Mouse (Mus musculus) MEL (cell line): ENCODE data around the gene Ano3. TPM values are rescaled to one million over a fixed set of nuclear protein-coding genes. Genes with fewer than 3 reads are reported as not detected.

Source experiments
- DNase-seq: peaks from one replicate; pipeline ENCODE4 v3.0.0; 2011; ENCODE audit warnings: low read depth, low spot score
- H3K27ac ChIP-seq: 2 replicates; pipeline ENCODE4 v1.5.1; 2012; ENCODE audit warnings: low read depth, mild to moderate bottlenecking, control low read depth, low read length, moderate library complexity; ENCODE audit not compliant: control insufficient read depth
- H3K27me3 ChIP-seq, 2 experiments: fragments of 150-350 bp in 1 of 2; sonication (generic) in 1 of 2; 2 replicates each; pipeline ENCODE4 v1.6.1; 2012; ENCODE audit warnings: low read length in 2 of 2, mild to moderate bottlenecking in 2 of 2, improper control_type of control experiment in 1 of 2, moderate library complexity in 1 of 2; ENCODE audit not compliant: insufficient read depth in 2 of 2, control insufficient read depth in 1 of 2
- H3K36me3 ChIP-seq, 2 experiments: 2 replicates each; pipeline ENCODE4 v1.6.1; 2012 to 2014; ENCODE audit warnings: low read length in 2 of 2, improper control_type of control experiment in 1 of 2, inconsistent platforms in 1 of 2, mild to moderate bottlenecking in 1 of 2; ENCODE audit not compliant: insufficient read depth in 2 of 2, control insufficient read depth in 1 of 2
- H3K4me1 ChIP-seq, 2 experiments: fragments of 150-350 bp in 1 of 2; sonication (generic) in 1 of 2; 2 replicates each; pipeline ENCODE4 v1.6.1; 2012; ENCODE audit warnings: low read length in 2 of 2, improper control_type of control experiment in 1 of 2, mild to moderate bottlenecking in 1 of 2; ENCODE audit not compliant: insufficient read depth in 2 of 2, control insufficient read depth in 1 of 2
- H3K4me3 ChIP-seq, 2 experiments: fragments of 150-350 bp in 1 of 2; sonication (generic) in 1 of 2; 2 replicates each; pipeline ENCODE4 v1.5.1; 2012; ENCODE audit warnings: low read depth in 2 of 2, low read length in 2 of 2, mild to moderate bottlenecking in 2 of 2, moderate library complexity in 2 of 2, control low read depth in 1 of 2, improper control_type of control experiment in 1 of 2; ENCODE audit not compliant: control insufficient read depth in 1 of 2, insufficient read depth in 1 of 2
- H3K79me2 ChIP-seq: 2 replicates; pipeline ENCODE4 v1.6.1; 2012; ENCODE audit warnings: mild to moderate bottlenecking, low read length, moderate library complexity; ENCODE audit not compliant: control insufficient read depth, poor library complexity, insufficient read depth
- H3K9ac ChIP-seq: 2 replicates; pipeline ENCODE4 v1.6.1; 2012; ENCODE audit warnings: low read depth, mild to moderate bottlenecking, control low read depth, low read length, moderate library complexity; ENCODE audit not compliant: control insufficient read depth, poor library complexity, severe bottlenecking
- H3K9me3 ChIP-seq: fragments of 150-350 bp; sonication (generic); replicated peaks from 2 replicates; pipeline ENCODE4 v1.6.1; 2012; ENCODE audit warnings: mild to moderate bottlenecking, low read length, improper control_type of control experiment, moderate library complexity; ENCODE audit not compliant: insufficient read depth
- BHLHE40 ChIP-seq: IDR thresholded peaks from 2 replicates; pipeline ENCODE4 v1.6.1; 2012; ENCODE audit warnings: low read depth, mild to moderate bottlenecking, inconsistent platforms, low read length, improper control_type of control experiment, borderline replicate concordance
- CHD1 ChIP-seq: IDR thresholded peaks from 2 replicates; pipeline ENCODE4 v1.6.1; 2012; ENCODE audit warnings: low read depth, mild to moderate bottlenecking, inconsistent platforms, low read length, improper control_type of control experiment
- E2F4 ChIP-seq: IDR thresholded peaks from 2 replicates; pipeline ENCODE4 v1.6.1; 2011; ENCODE audit warnings: low read depth, low read length, improper control_type of control experiment, borderline replicate concordance
- ELF1 ChIP-seq: IDR thresholded peaks from 2 replicates; pipeline ENCODE4 v1.6.1; 2014; ENCODE audit warnings: low read depth, mild to moderate bottlenecking, inconsistent platforms, low read length, improper control_type of control experiment, moderate library complexity
- GABPA ChIP-seq: IDR thresholded peaks from 2 replicates; pipeline ENCODE4 v1.6.1; 2012; ENCODE audit warnings: low read depth, mild to moderate bottlenecking, inconsistent platforms, low read length, improper control_type of control experiment, moderate library complexity
- GATA1 ChIP-seq: IDR thresholded peaks from 2 replicates; pipeline ENCODE4 v1.6.1; 2011; ENCODE audit warnings: low read depth, low read length, improper control_type of control experiment
- JUND ChIP-seq: IDR thresholded peaks from 2 replicates; pipeline ENCODE4 v1.6.1; 2011; ENCODE audit warnings: low read depth, mild to moderate bottlenecking, improper control_type of control experiment, low read length
- KAT2A ChIP-seq: conservative IDR thresholded peaks from 2 replicates; pipeline ENCODE4 v1.6.1; 2012; ENCODE audit warnings: low read depth, low read length, improper control_type of control experiment, inconsistent platforms
- MAX ChIP-seq: IDR thresholded peaks from 2 replicates; pipeline ENCODE4 v1.6.1; 2011; ENCODE audit warnings: low read length, improper control_type of control experiment
- MEF2A ChIP-seq: IDR thresholded peaks from 2 replicates; pipeline ENCODE4 v1.6.1; 2014; ENCODE audit warnings: low read depth, mild to moderate bottlenecking, inconsistent platforms, low read length, improper control_type of control experiment; ENCODE audit not compliant: poor library complexity, insufficient replicate concordance, severe bottlenecking; ENCODE audit errors: extremely low read depth
- MYC ChIP-seq: IDR thresholded peaks from 2 replicates; pipeline ENCODE4 v1.6.1; 2011; ENCODE audit warnings: low read depth, mild to moderate bottlenecking, low read length, improper control_type of control experiment, moderate library complexity
- NELFE ChIP-seq: IDR thresholded peaks from 2 replicates; pipeline ENCODE4 v1.6.1; 2011; ENCODE audit warnings: low read depth, low read length, improper control_type of control experiment
- POLR2A ChIP-seq, 2 experiments: IDR thresholded peaks; 2 replicates each; pipeline ENCODE4 v1.6.1; 2011 to 2012; ENCODE audit warnings: low read length in 2 of 2, mild to moderate bottlenecking in 2 of 2, control low read depth in 1 of 2, improper control_type of control experiment in 1 of 2, low read depth in 1 of 2, moderate library complexity in 1 of 2; ENCODE audit not compliant: control insufficient read depth in 1 of 2, insufficient read depth in 1 of 2, poor library complexity in 1 of 2
- POLR2AphosphoS2 ChIP-seq: IDR thresholded peaks from 2 replicates; pipeline ENCODE4 v1.6.1; 2011; ENCODE audit warnings: low read length, improper control_type of control experiment
- RAD21 ChIP-seq: IDR thresholded peaks from 2 replicates; pipeline ENCODE4 v1.6.1; 2011; ENCODE audit warnings: mild to moderate bottlenecking, low read depth, low read length, improper control_type of control experiment
- SIN3A ChIP-seq: IDR thresholded peaks from 2 replicates; pipeline ENCODE4 v1.6.1; 2012; ENCODE audit warnings: low read length, improper control_type of control experiment, inconsistent platforms
- SMC3 ChIP-seq: IDR thresholded peaks from 2 replicates; pipeline ENCODE4 v1.6.1; 2011; ENCODE audit warnings: low read depth, low read length, improper control_type of control experiment
- USF1 ChIP-seq: IDR thresholded peaks from 2 replicates; pipeline ENCODE4 v1.6.1; 2014; ENCODE audit warnings: low read depth, mild to moderate bottlenecking, inconsistent platforms, low read length, improper control_type of control experiment, moderate library complexity
- ZC3H11A ChIP-seq: IDR thresholded peaks from 2 replicates; pipeline ENCODE4 v1.6.1; 2012; ENCODE audit warnings: low read depth, mild to moderate bottlenecking, inconsistent platforms, low read length, improper control_type of control experiment
- ZNF384 ChIP-seq: IDR thresholded peaks from 2 replicates; pipeline ENCODE4 v1.6.1; 2012; ENCODE audit warnings: low read depth, mild to moderate bottlenecking, inconsistent platforms, low read length, improper control_type of control experiment
- polyA plus RNA-seq, 2 experiments: library from polyadenylated mRNA; stranded (reverse) in 1 of 2; unstranded in 1 of 2; fragments of >175 nt in 1 of 2; fragments of >200 nt in 1 of 2; gene quantifications; 2 replicates each; pipeline versions ENCODE4 v1.2.1 to v1.2.4; 2012; ENCODE audit warnings: low replicate concordance in 2 of 2, low read depth in 1 of 2; ENCODE audit not compliant: insufficient read length in 2 of 2, insufficient read depth in 1 of 2, missing spikeins in 1 of 2
- total RNA-seq: library from RNA; depleted of rRNA; stranded (reverse); fragments of 300-350 nt; gene quantifications from 2 replicates; pipeline ENCODE4 v1.2.3, GENCODE M21; 2012

The Ano3 gene
- total and polyA plus RNA-seq, 3 experiments = not detected

DNA sequence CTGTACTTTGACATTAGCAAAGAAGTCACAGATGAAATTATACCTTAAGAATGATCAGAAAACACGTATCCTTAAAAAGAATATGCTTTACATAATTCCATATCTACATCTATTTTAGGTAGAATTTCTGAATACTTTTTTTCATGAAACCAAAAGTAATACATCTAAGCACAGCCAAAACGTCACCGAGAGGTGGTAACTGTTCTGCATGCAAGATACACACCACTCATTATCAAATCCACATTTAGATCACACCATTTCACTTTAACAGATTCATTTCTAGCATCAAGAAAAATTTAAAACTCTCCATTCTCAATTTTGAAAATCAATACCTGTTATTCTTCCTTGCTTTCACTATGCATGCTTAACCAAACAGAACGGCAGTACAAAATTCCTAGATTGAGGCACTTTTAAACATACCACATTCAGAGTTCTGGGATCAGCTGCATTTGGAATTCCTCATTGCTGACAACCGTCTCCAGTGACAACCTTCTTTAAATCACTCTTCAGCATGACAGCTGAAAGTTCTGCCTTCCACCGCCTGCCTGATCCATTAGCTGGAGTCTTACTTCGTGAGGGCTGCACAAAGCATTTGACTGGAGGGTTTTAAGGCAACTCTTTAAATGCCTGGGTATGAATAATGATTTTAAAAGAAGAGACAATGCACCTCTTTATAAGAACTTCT is 111.0 kb downstream of the Ano3 start:
- no peak for DNase-seq
- no peak for TF ChIP-seq MYC

DNA sequence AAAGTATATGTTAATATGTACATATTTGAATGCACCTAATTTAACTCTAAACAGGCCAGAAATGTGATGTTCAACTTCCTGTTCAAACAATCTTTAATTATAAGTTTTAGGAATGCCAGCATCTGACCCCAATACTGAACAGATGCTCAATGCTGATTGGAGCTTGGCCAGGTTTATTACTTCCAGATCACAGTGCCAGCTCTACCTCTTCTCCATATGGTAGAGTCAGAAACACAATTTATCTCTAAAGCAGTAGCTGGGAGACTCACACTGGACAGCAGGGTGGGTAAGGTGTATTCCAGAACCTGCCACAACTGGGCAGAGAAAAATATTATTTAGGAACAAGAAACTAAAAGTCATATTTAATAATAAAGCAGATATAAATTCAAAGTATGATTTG is 134.5 kb downstream of the Ano3 start:
- H3K9ac ChIP-seq = no peak overlapping the region
- no peaks in the 10 kb centered on the region for H3K79me2 ChIP-seq
- H3K4me1 ChIP-seq = no peaks in the 10 kb centered on the region
- DNase-seq = no peak
- H3K9me3 ChIP-seq = no peaks in the 10 kb centered on the region
- no peaks in the 10 kb centered on the region for H3K27me3 ChIP-seq
- no peak overlapping the region for H3K4me3 ChIP-seq
- no peak overlapping the region for H3K27ac ChIP-seq
- no peak for TF ChIP-seq POLR2AphosphoS2
- no peak for TF ChIP-seq MEF2A
- TF ChIP-seq POLR2A (IDR thresholded peaks at IDR 0.05; ENCODE audit: control insufficient read depth in 1 of 2, insufficient read depth in 1 of 2, low read depth in 1 of 2, low read length in 2 of 2, poor library complexity in 1 of 2) = no peak
- no peak for TF ChIP-seq MAX
- TF ChIP-seq RAD21 = no peak
- no peak for TF ChIP-seq ELF1
- no peak for TF ChIP-seq GATA1
- H3K36me3 ChIP-seq = no peaks in the 10 kb centered on the region

More for the DNA sequence above, 111.0 kb downstream of the Ano3 start:
- no peaks in the 10 kb centered on the region for H3K36me3 ChIP-seq
- H3K27ac ChIP-seq = no peak overlapping the region
- no peaks in the 10 kb centered on the region for H3K79me2 ChIP-seq
- H3K9ac ChIP-seq = no peak overlapping the region
- no peaks in the 10 kb centered on the region for H3K4me1 ChIP-seq
- H3K27me3 ChIP-seq = no peaks in the 10 kb centered on the region
- no peaks in the 10 kb centered on the region for H3K9me3 ChIP-seq
- H3K4me3 ChIP-seq = no peak overlapping the region

DNA sequence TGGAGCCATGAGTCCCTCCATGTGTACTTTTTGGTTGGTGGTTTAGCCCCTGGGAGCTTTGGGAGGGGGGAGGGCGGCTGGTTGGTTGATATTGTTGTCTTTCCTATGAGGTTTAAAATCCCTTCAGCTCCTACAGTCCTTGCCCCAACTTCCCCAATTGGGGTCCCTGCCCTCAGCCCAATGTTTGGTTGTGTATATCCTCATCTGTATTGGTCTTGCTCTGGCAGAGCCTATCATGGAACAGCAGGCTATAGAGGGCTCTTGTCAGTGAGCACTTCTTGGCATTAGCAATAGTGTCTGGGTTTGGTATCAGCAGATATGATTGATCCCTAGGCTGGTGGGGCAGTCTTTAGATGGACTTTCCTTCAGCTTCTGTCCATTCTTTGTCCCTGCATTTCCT is 135.8 kb downstream of the Ano3 start:
- H3K36me3 ChIP-seq = no peaks in the 10 kb centered on the region
- no peaks in the 10 kb centered on the region for H3K9me3 ChIP-seq
- H3K27ac ChIP-seq = no peak overlapping the region
- no peaks in the 10 kb centered on the region for H3K79me2 ChIP-seq
- H3K4me1 ChIP-seq = no peaks in the 10 kb centered on the region
- TF ChIP-seq RAD21 = no peak
- TF ChIP-seq SIN3A = no peak
- TF ChIP-seq GATA1 = no peak
- TF ChIP-seq SMC3 = no peak
- TF ChIP-seq BHLHE40 = no peak
- TF ChIP-seq ZC3H11A = no peak
- TF ChIP-seq CHD1 = no peak
- no peak for TF ChIP-seq KAT2A
- TF ChIP-seq ZNF384 = no peak
- no peak for TF ChIP-seq POLR2A (IDR thresholded peaks at IDR 0.05; ENCODE audit: control insufficient read depth in 1 of 2, insufficient read depth in 1 of 2, low read depth in 1 of 2, low read length in 2 of 2, poor library complexity in 1 of 2)
- TF ChIP-seq E2F4 = no peak
- no peak for TF ChIP-seq GABPA
- no peak for TF ChIP-seq JUND
- TF ChIP-seq NELFE = no peak
- no peak for TF ChIP-seq USF1
- H3K27me3 ChIP-seq = no peaks in the 10 kb centered on the region
- DNase-seq = no peak
- H3K9ac ChIP-seq = no peak overlapping the region
- H3K4me3 ChIP-seq = no peak overlapping the region
